Mouse (Mus musculus) heart, adult 2 months (tissue): Measurements from ENCODE around the gene Tut1. TPM values are rescaled to one million over a fixed set of nuclear protein-coding genes. Genes with fewer than 3 reads are reported as not detected.
"Not testable (repeated sequence)": the region's sequence is repeated elsewhere in the genome, so short reads cannot be mapped to it uniquely, and the experiment has no call there.

ENCODE experiments used
- DNase-seq, 2 experiments: peaks; one replicate each; pipeline ENCODE4 v3.0.0; 2021
- H3K27ac ChIP-seq: fragments of 200-600 bp; 2 replicates; pipeline ENCODE4 v1.8.1; 2022
- H3K27me3 ChIP-seq: fragments of 200-500 bp; 2 replicates; pipeline ENCODE4 v1.6.1; 2012; ENCODE audit warnings: mild to moderate bottlenecking, low read length, inconsistent platforms, mixed read lengths; ENCODE audit not compliant: control insufficient read depth, insufficient read depth
- H3K36me3 ChIP-seq: fragments of 200-500 bp; 2 replicates; pipeline ENCODE4 v1.6.1; 2012; ENCODE audit warnings: low read length, inconsistent platforms; ENCODE audit not compliant: control insufficient read depth, insufficient read depth
- H3K4me1 ChIP-seq: fragments of 200-500 bp; 2 replicates; pipeline ENCODE4 v1.6.1; 2011; ENCODE audit warnings: low read length; ENCODE audit not compliant: control insufficient read depth, insufficient read depth
- H3K4me3 ChIP-seq: fragments of 200-600 bp; 2 replicates; pipeline ENCODE4 v1.8.1; 2022
- H3K79me2 ChIP-seq: fragments of 200-500 bp; replicated peaks from 2 replicates; pipeline ENCODE4 v1.6.1; 2012; ENCODE audit warnings: mild to moderate bottlenecking, inconsistent platforms, low read length, moderate library complexity, mixed read lengths; ENCODE audit not compliant: control insufficient read depth, insufficient read depth
- H3K9ac ChIP-seq: fragments of 200-500 bp; 2 replicates; pipeline ENCODE4 v1.6.1; 2012; ENCODE audit warnings: low read depth, mild to moderate bottlenecking, control low read depth, inconsistent platforms, low read length, mixed read lengths
- CTCF ChIP-seq: fragments of 200-600 bp; IDR thresholded peaks from 2 replicates; pipeline ENCODE4 v1.8.1; 2022; ENCODE audit warnings: antibody characterized with exemption, mild to moderate bottlenecking, moderate library complexity
- EP300 ChIP-seq: fragments of 200-500 bp; IDR thresholded peaks from 2 replicates; pipeline ENCODE4 v1.6.1; 2011; ENCODE audit warnings: low read depth, low read length, control low read depth; ENCODE audit not compliant: insufficient read depth
- POLR2A ChIP-seq: fragments of 200-500 bp; IDR thresholded peaks from 2 replicates; pipeline ENCODE4 v1.6.1; 2011; ENCODE audit warnings: mild to moderate bottlenecking, low read depth, low read length, control low read depth; ENCODE audit not compliant: insufficient read depth
- WGBS: fragments of 180-500 bp; shearing (Covaris S2); methylation state at CpG from one replicate; pipeline ENCODE4 v1.1.7; 2018; 5-methylcytosine and 5-hydroxymethylcytosine counted together
- intact Hi-C: fragments of 180-260 bp; cut with DNase I; formaldehyde crosslinking; loops from one replicate; pipeline ENCODE4 v1.15.1; 2025
- polyA plus RNA-seq: library from polyadenylated mRNA; depleted of rRNA; stranded (reverse); fragments of >200 nt; gene quantifications from 2 replicates; pipeline ENCODE4 v1.2.3, GENCODE M21; 2012
- total RNA-seq, 2 experiments: library from RNA; stranded (reverse); gene quantifications; 2 replicates each; pipeline ENCODE4 v1.2.3; 2021

Tut1 gene
- total and polyA plus RNA-seq, 3 experiments: 7.2 to 9.4 (median 8.5) TPM

- H3K9ac ChIP-seq: peak overlapping the region; percentile 79
- H3K79me2 ChIP-seq: no peaks in the 10 kb centered on the region
- peak overlapping the region; percentile 82 for H3K4me3 ChIP-seq
- peak overlapping the region; percentile 67 for H3K27ac ChIP-seq
- intact Hi-C loops: loop anchor here (5.0 kb wide), 1 partner anchor 95 kb away; the partner anchor contains the start of gene Ubxn1
- peaks cover 5% of the 10 kb centered on the region for H3K4me1 ChIP-seq
- TF ChIP-seq EP300: no peak
- TF ChIP-seq POLR2A: no peak
- TF ChIP-seq CTCF: no peak
- no peak for DNase-seq
- H3K36me3 ChIP-seq: peaks cover 8% of the 10 kb centered on the region
- H3K27me3 ChIP-seq: no peaks in the 10 kb centered on the region
- under 1% methylated on average over 8 of the region's 8 CpGs for WGBS
These were observed 13.7 kb downstream of the Tut1 start for GRCm38 (mm10) chr19:8967373-8967743.

- H3K27ac ChIP-seq: peak overlapping the region; percentile 67
- DNase-seq: no peak
These were observed 14.2 kb downstream of the Tut1 start for GRCm38 (mm10) chr19:8967893-8968292.

DNA sequence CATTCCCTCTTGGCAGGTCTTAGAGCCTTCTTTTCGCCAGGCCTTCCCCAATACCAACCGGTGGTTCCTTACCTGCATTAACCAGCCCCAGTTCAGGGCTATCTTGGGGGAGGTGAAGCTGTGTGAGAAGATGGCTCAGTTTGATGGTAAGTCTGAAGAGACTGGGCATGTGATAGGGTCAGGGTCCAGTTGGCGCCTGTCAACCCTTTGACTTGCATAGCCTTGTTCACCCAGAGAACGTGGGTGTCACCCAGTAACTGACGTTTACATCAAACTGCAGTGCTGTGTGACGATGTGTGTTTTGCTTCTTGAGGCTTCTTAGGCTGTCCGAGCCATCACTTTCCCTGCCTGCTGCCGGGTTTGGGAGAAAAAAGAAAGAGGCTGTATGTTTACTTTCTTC is 18.8 kb downstream of the Tut1 start:
- DNase-seq, H3K9ac ChIP-seq, H3K4me1 ChIP-seq, intact Hi-C loops, H3K79me2 ChIP-seq, H3K27ac ChIP-seq, H3K4me3 ChIP-seq, H3K27me3 ChIP-seq: not testable (repeated sequence)
- H3K36me3 ChIP-seq: peaks cover 24% of the 10 kb centered on the region
- WGBS: 87% methylated on average over 8 of the region's 8 CpGs

More at GRCm38 (mm10) chr19:8967893-8968292, 14.2 kb downstream of the Tut1 start:
- Histone ChIP-seq H3K36me3 (peaks cover 8% of the 10 kb centered on the region), H3K27me3 (no peaks in the 10 kb centered on the region), H3K79me2 (no peaks in the 10 kb centered on the region), H3K4me3 (peak overlapping the region; percentile 82), H3K9ac (peak overlapping the region; percentile 79), H3K4me1 (peaks cover 5% of the 10 kb centered on the region)
- no peak for TF ChIP-seq EP300
- TF ChIP-seq CTCF: no peak
- no peak for TF ChIP-seq POLR2A
- WGBS: 2% methylated on average over 9 of the region's 9 CpGs
- intact Hi-C loops: loop anchor here (5.0 kb wide), 1 partner anchor 96 kb away; the partner anchor contains the start of gene Ubxn1

- no peaks in the 10 kb centered on the region for H3K27me3 ChIP-seq
- no peak overlapping the region for H3K27ac ChIP-seq
- H3K4me1 ChIP-seq: peaks cover 2% of the 10 kb centered on the region; the same call in 1 of the 2 replicates
- H3K36me3 ChIP-seq: peaks cover 25% of the 10 kb centered on the region
- 81% methylated on average over 1 of the region's 1 CpGs for WGBS
- no peak overlapping the region for H3K9ac ChIP-seq
- TF ChIP-seq POLR2A (no peak), CTCF (peak; percentile 27)
- H3K4me3 ChIP-seq: no peak overlapping the region
- no peaks in the 10 kb centered on the region for H3K79me2 ChIP-seq
- intact Hi-C loops: no loop called here
- no peak for DNase-seq
These were observed 21.0 kb downstream of the Tut1 start for GRCm38 (mm10) chr19:8974638-8975037.

GRCm38 (mm10) chr19:8975491-8975890 is 21.8 kb downstream of the Tut1 start:
- Histone ChIP-seq H3K27ac (no peak overlapping the region; the same call in 1 of the 2 replicates), H3K4me1 (peaks cover 2% of the 10 kb centered on the region), H3K27me3 (no peaks in the 10 kb centered on the region), H3K9ac (no peak overlapping the region), H3K79me2 (no peaks in the 10 kb centered on the region), H3K36me3 (peaks cover 23% of the 10 kb centered on the region), H3K4me3 (no peak overlapping the region)
- 80% methylated on average over 2 of the region's 2 CpGs for WGBS
- TF ChIP-seq CTCF: no peak
- no peak for TF ChIP-seq POLR2A
- no peak for TF ChIP-seq EP300
- no peak for DNase-seq
- intact Hi-C loops: no loop called here

DNA sequence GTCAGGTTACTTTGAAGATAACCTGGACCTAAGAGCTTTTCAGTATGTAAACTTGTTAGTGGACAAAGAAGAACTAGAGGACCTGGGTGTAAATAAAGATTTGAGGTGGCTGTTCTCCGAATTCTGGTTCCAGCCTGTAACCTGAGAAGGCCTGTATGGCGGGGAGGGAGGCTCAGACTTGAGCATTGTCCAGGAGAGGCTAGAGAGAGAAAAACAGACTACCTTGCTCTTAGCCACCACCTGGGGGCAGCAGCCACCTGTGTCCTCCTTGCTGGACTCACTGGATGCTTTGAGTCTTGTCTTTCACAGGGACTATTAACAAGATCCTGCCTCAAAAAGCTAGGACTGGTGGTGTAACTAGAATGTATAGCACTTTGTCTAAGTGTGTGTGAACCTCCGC is 22.9 kb downstream of the Tut1 start:
- H3K4me3 ChIP-seq: no peak overlapping the region
- intact Hi-C loops: loop anchor here (1.0 kb wide), 3 partner anchors 79 to 134 kb away; no protein-coding TSS in a partner anchor
- H3K27ac ChIP-seq: peak overlapping the region; percentile 54
- H3K79me2 ChIP-seq: no peaks in the 10 kb centered on the region
- no peaks in the 10 kb centered on the region for H3K27me3 ChIP-seq
- no peak overlapping the region for H3K9ac ChIP-seq
- DNase-seq: peak; percentile 68 to 71
- H3K36me3 ChIP-seq: peaks cover 22% of the 10 kb centered on the region
- 36% methylated on average over 3 of the region's 3 CpGs for WGBS
- TF ChIP-seq POLR2A: no peak
- TF ChIP-seq CTCF: peak; percentile 97
- TF ChIP-seq EP300: peak; percentile 96
- H3K4me1 ChIP-seq: peaks cover 10% of the 10 kb centered on the region
